Mouse (Mus musculus) CH12.LX (cell line): Measurements from ENCODE around the gene Trp53rka.
A peak's percentile ranks its signal among the peaks of the same experiment; 100 is the strongest.

ENCODE experiments used
- CTCF ChIP-seq, 2 experiments: IDR thresholded peaks in 1 of 2; conservative IDR thresholded peaks in 1 of 2; 2 replicates each; pipeline ENCODE4 v1.5.1; 2011 to 2012; ENCODE audit warnings: low read depth in 2 of 2, low read length in 2 of 2, improper control_type of control experiment in 1 of 2, inconsistent platforms in 1 of 2, mild to moderate bottlenecking in 1 of 2, moderate library complexity in 1 of 2
- E2F4 ChIP-seq: IDR thresholded peaks from 2 replicates; pipeline ENCODE4 v1.6.1; 2011; ENCODE audit warnings: low read depth, low read length, improper control_type of control experiment; ENCODE audit not compliant: insufficient replicate concordance
- EP300 ChIP-seq: IDR thresholded peaks from 2 replicates; pipeline ENCODE4 v1.6.1; 2011; ENCODE audit warnings: low read length, improper control_type of control experiment
- HCFC1 ChIP-seq: IDR thresholded peaks from 2 replicates; pipeline ENCODE4 v1.6.1; 2012; ENCODE audit warnings: low read depth, mild to moderate bottlenecking, inconsistent platforms, low read length, improper control_type of control experiment
- IRF4 ChIP-seq: IDR thresholded peaks from 2 replicates; pipeline ENCODE4 v1.6.1; 2014; ENCODE audit warnings: low read depth, mild to moderate bottlenecking, inconsistent platforms, low read length, improper control_type of control experiment
- MAX ChIP-seq: IDR thresholded peaks from 2 replicates; pipeline ENCODE4 v1.6.1; 2011; ENCODE audit warnings: low read length, improper control_type of control experiment
- MXI1 ChIP-seq: IDR thresholded peaks from 2 replicates; pipeline ENCODE4 v1.6.1; 2011; ENCODE audit warnings: mild to moderate bottlenecking, low read depth, low read length, improper control_type of control experiment
- POLR2A ChIP-seq: IDR thresholded peaks from 2 replicates; pipeline ENCODE4 v1.6.1; 2011; ENCODE audit warnings: low read depth, mild to moderate bottlenecking, improper control_type of control experiment, low read length
- RAD21 ChIP-seq: IDR thresholded peaks from 2 replicates; pipeline ENCODE4 v1.6.1; 2011; ENCODE audit warnings: low read depth, mild to moderate bottlenecking, low read length, improper control_type of control experiment, moderate library complexity
- TBP ChIP-seq: conservative IDR thresholded peaks from 2 replicates; pipeline ENCODE4 v1.6.1; 2011; ENCODE audit warnings: low read depth, low read length, improper control_type of control experiment
- UBTF ChIP-seq: IDR thresholded peaks from 2 replicates; pipeline ENCODE4 v1.6.1; 2012; ENCODE audit warnings: low read depth, mild to moderate bottlenecking, inconsistent platforms, low read length, improper control_type of control experiment, moderate library complexity
- USF1 ChIP-seq: IDR thresholded peaks from 2 replicates; pipeline ENCODE4 v1.6.1; 2014; ENCODE audit warnings: low read depth, mild to moderate bottlenecking, inconsistent platforms, low read length, improper control_type of control experiment
- ZKSCAN1 ChIP-seq: IDR thresholded peaks from 2 replicates; pipeline ENCODE4 v1.6.1; 2012; ENCODE audit warnings: low read depth, inconsistent platforms, low read length, improper control_type of control experiment, borderline replicate concordance

GRCm38 (mm10) chr2:165470167-165470566 lies 23.0 kb downstream of the Trp53rka start:
- TF ChIP-seq RAD21: peak; percentile 15
- TF ChIP-seq POLR2A: no peak
- peak in 1 of 2 experiments; percentile 67; a peak in 2 of 4 replicates for TF ChIP-seq CTCF (conservative IDR thresholded peaks at IDR 0.05 in 1 of 2, IDR thresholded peaks at IDR 0.05 in 1 of 2; ENCODE audit: low read depth in 2 of 2, low read length in 2 of 2)
- TF ChIP-seq USF1: no peak
- TF ChIP-seq E2F4: no peak
- no peak for TF ChIP-seq EP300
- TF ChIP-seq TBP: no peak
- TF ChIP-seq MXI1: no peak
- TF ChIP-seq IRF4: no peak
- TF ChIP-seq UBTF: no peak
- TF ChIP-seq MAX: no peak
- no peak for TF ChIP-seq HCFC1
- TF ChIP-seq ZKSCAN1: no peak
